8 mouse cellular contexts compared by ENCODE assay signal in the genomic region with DNA sequence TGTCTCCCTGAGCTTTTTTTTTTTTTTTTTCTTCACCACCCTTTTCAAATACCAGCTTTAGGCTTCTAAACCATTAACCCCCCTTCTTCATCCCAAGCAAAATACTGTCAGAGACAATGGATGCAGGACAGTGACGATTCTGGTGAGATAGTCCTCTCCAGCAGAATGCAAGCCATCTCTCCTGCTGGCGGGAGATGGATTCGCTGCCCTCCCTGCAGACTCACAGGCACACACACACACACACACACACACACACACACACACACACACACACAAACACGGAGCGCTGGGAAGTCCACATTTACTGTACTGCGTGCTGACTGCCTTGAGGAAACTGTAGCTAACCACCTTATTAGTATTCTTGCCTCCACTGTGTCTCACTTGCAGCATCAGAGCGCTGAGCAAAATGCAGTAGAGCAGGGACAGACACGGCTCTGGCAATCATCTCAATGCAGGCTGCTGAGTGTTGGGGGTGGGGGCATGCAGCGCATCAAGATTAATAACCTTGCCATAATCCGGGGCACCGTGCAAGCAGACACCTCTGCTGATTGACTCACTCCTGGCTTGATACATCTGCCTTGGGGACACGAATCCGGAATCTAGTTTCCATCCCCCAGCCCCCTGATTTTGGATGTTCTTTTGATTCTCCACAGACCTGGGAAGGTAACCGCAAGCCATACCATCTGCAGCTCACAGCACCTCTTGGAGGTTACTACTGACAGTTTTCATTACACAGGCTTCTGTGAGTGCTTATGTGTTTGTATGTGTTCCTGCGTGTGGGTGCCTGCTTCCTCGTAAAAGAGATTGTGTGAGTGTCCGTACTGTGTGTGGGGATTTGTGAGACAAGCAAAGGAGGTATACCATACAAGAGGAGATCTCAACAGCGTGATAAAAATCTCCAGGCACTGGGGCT. TPM values are rescaled to one million over a fixed set of nuclear protein-coding genes. Genes with fewer than 3 reads are reported as not detected.
A peak's percentile ranks its signal among the peaks of the same experiment; 100 is the strongest.
DNase-seq lines count a peak whose midpoint lies in the region; ATAC-seq and TF ChIP-seq lines count a peak whose summit lies in the region.

A gene (plus strand): TSS at position 783 of the 913 bp plus-strand sequence.

- no peaks in the 10 kb centered on the region for H3K36me3 ChIP-seq in kidney, postnatal 0 days (ENCODE audit: insufficient read depth, low read length)
- H3K36me3 ChIP-seq in embryonic facial prominence, embryonic 11.5 days (replicated peaks; ENCODE audit: control insufficient read depth, insufficient read depth, low read depth, low read length) = no peaks in the 10 kb centered on the region
- no peaks in the 10 kb centered on the region for H3K36me3 ChIP-seq in hindbrain, embryonic 16.5 days (ENCODE audit: control insufficient read depth, insufficient read depth, low read length)
- H3K36me3 ChIP-seq in limb, embryonic 14.5 days (ENCODE audit: control insufficient read depth, insufficient read depth, low read length) = no peaks in the 10 kb centered on the region

- H3K27me3 ChIP-seq in kidney, postnatal 0 days (ENCODE audit: insufficient read depth, low read length) = 0 out of 2 replicates have a peak, but pooled peaks cover 2% of the 10 kb centered on the region
- H3K27me3 ChIP-seq in embryonic facial prominence, embryonic 11.5 days (ENCODE audit: control insufficient read depth, insufficient read depth, low read length) = no peaks in the 10 kb centered on the region
- H3K27me3 ChIP-seq in hindbrain, embryonic 16.5 days (replicated peaks; ENCODE audit: control insufficient read depth, insufficient read depth, low read length) = no peaks in the 10 kb centered on the region
- 0 out of 2 replicates have a peak, but pooled peaks cover 3% of the 10 kb centered on the region for H3K27me3 ChIP-seq in limb, embryonic 14.5 days (ENCODE audit: control insufficient read depth, insufficient read depth, low read length)

- TF ChIP-seq CTCF in kidney, postnatal 0 days (IDR thresholded peaks at IDR 0.05; ENCODE audit: low read depth) = no peak

- H3K4me3 ChIP-seq in kidney, postnatal 0 days (replicated peaks; ENCODE audit: low read depth, low read length) = peak within 1 kb of the TSS; percentile 16; the same call in 1 of the 2 replicates
- H3K4me3 ChIP-seq in embryonic facial prominence, embryonic 11.5 days (ENCODE audit: low read depth, low read length) = peak within 1 kb of the TSS; percentile 24
- H3K4me3 ChIP-seq in hindbrain, embryonic 16.5 days (ENCODE audit: low read length) = peak within 1 kb of the TSS; percentile 44
- H3K4me3 ChIP-seq in limb, embryonic 14.5 days (replicated peaks; ENCODE audit: low read length) = peak within 1 kb of the TSS; percentile 19

- no peak for DNase-seq in kidney, postnatal 0 days (ENCODE audit: low spot score)
- no peak for DNase-seq in kidney, postnatal 10 days
- DNase-seq in embryonic facial prominence, embryonic 11.5 days (ENCODE audit: low spot score) = peak; percentile 25
- DNase-seq in limb, embryonic 14.5 days (ENCODE audit: low spot score) = no peak
- DNase-seq in right cerebral cortex, postnatal 25 days = peak; percentile 58
- no peak for DNase-seq in spleen, postnatal 36 days (ENCODE audit: low spot score in 2 of 2)
- no peak for DNase-seq in kidney, adult 11 months

- H3K27ac ChIP-seq in kidney, postnatal 0 days = no peak within 1 kb of the TSS
- no peak within 1 kb of the TSS for H3K27ac ChIP-seq in embryonic facial prominence, embryonic 11.5 days (replicated peaks; ENCODE audit: low read depth, low read length)
- peak within 1 kb of the TSS; percentile 79 for H3K27ac ChIP-seq in hindbrain, embryonic 16.5 days (ENCODE audit: low read depth, low read length)
- H3K27ac ChIP-seq in limb, embryonic 14.5 days (replicated peaks; ENCODE audit: low read depth, low read length) = no peak within 1 kb of the TSS

- TF ChIP-seq POLR2A in limb, embryonic 14.5 days (IDR thresholded peaks at IDR 0.05; ENCODE audit: borderline replicate concordance, extremely low read depth, insufficient read depth, insufficient read length) = no peak

- H3K4me2 ChIP-seq in kidney, postnatal 0 days (ENCODE audit: low read length) = peak within 1 kb of the TSS; percentile 39
- peak within 1 kb of the TSS; percentile 43 for H3K4me2 ChIP-seq in embryonic facial prominence, embryonic 11.5 days (ENCODE audit: low read depth, low read length)
- peak within 1 kb of the TSS; percentile 66 for H3K4me2 ChIP-seq in hindbrain, embryonic 16.5 days (ENCODE audit: low read length)
- H3K4me2 ChIP-seq in limb, embryonic 14.5 days (replicated peaks; ENCODE audit: low read depth, low read length, severe bottlenecking) = peak within 1 kb of the TSS; percentile 46

- ATAC-seq in kidney, postnatal 0 days (replicated peaks; ENCODE audit: low FRiP score, low read depth) = no peak
- ATAC-seq in embryonic facial prominence, embryonic 11.5 days (replicated peaks; ENCODE audit: insufficient number of reproducible peaks, low FRiP score, low TSS enrichment, low read depth) = peak; percentile 67
- peak; percentile 92 for ATAC-seq in hindbrain, embryonic 16.5 days
- no peak for ATAC-seq in limb, embryonic 14.5 days (ENCODE audit: low FRiP score, low read depth)

- H3K4me1 ChIP-seq in kidney, postnatal 0 days (replicated peaks; ENCODE audit: insufficient read depth, low read length) = no peaks in the 10 kb centered on the region
- H3K4me1 ChIP-seq in embryonic facial prominence, embryonic 11.5 days (ENCODE audit: control insufficient read depth, insufficient read depth, low read length) = no peaks in the 10 kb centered on the region
- H3K4me1 ChIP-seq in hindbrain, embryonic 16.5 days (ENCODE audit: control insufficient read depth, insufficient read depth, low read depth, low read length) = no peaks in the 10 kb centered on the region; the same call in none of the 2 replicates
- peaks cover 4% of the 10 kb centered on the region; the same call in 1 of the 2 replicates for H3K4me1 ChIP-seq in limb, embryonic 14.5 days (ENCODE audit: control insufficient read depth, insufficient read depth, low read length)

- peak within 1 kb of the TSS; percentile 1; the same call in 1 of the 2 replicates for H3K9ac ChIP-seq in kidney, postnatal 0 days (ENCODE audit: low read depth, low read length)
- H3K9ac ChIP-seq in embryonic facial prominence, embryonic 11.5 days (replicated peaks; ENCODE audit: low read length) = no peak within 1 kb of the TSS; the same call in 1 of the 2 replicates
- H3K9ac ChIP-seq in hindbrain, embryonic 16.5 days (ENCODE audit: low read depth, low read length) = peak within 1 kb of the TSS; percentile 57
- peak within 1 kb of the TSS; percentile 50; the same call in 1 of the 2 replicates for H3K9ac ChIP-seq in limb, embryonic 14.5 days (ENCODE audit: low read depth, low read length, severe bottlenecking)

- 5% methylated on average over 18 of the region's 18 CpGs for WGBS in kidney, postnatal 0 days
- WGBS in embryonic facial prominence, embryonic 11.5 days = 9% methylated on average over 18 of the region's 18 CpGs
- 4% methylated on average over 18 of the region's 18 CpGs for WGBS in hindbrain, embryonic 16.5 days
- 7% methylated on average over 18 of the region's 18 CpGs for WGBS in limb, embryonic 14.5 days

- no peaks in the 10 kb centered on the region for H3K9me3 ChIP-seq in kidney, postnatal 0 days (replicated peaks; ENCODE audit: low read length)
- H3K9me3 ChIP-seq in embryonic facial prominence, embryonic 11.5 days (replicated peaks; ENCODE audit: control insufficient read depth, low read length) = no peaks in the 10 kb centered on the region
- H3K9me3 ChIP-seq in hindbrain, embryonic 16.5 days (ENCODE audit: control insufficient read depth, low read length) = no peaks in the 10 kb centered on the region
- H3K9me3 ChIP-seq in limb, embryonic 14.5 days (ENCODE audit: control insufficient read depth, low read length) = no peaks in the 10 kb centered on the region

RNA-seq across cellular contexts. Expression of the gene that starts here (rescaled TPM):
- 1.0 and 1.2 TPM in 2 replicates for polyA plus RNA-seq in kidney, postnatal 0 days (2015; fragmentation: Nextera tagmentation; extraction: Ambion mirVana)
- 1.4 and 2.2 TPM in 2 replicates for polyA plus RNA-seq in embryonic facial prominence, embryonic 11.5 days (2014; fragmentation: Nextera tagmentation; extraction: Ambion mirVana)
- polyA plus RNA-seq in hindbrain, embryonic 16.5 days (2015; fragmentation: Nextera tagmentation; extraction: Ambion mirVana) = 41.0 and 42.5 TPM in 2 replicates
- 2.0 and 2.7 TPM in 2 replicates for polyA plus RNA-seq in limb, embryonic 14.5 days (2012; rRNA removed)
- 3.2 and 4.2 TPM in 2 replicates for polyA plus RNA-seq in limb, embryonic 14.5 days (2014; fragmentation: Nextera tagmentation; extraction: Ambion mirVana)

Comparison
In these comparisons a context has a peak if more than half of its experiments do, and no peak if none do; other contexts are left out.
1. ATAC-seq: peak in embryonic facial prominence, embryonic 11.5 days (single experiment) and hindbrain, embryonic 16.5 days (single experiment); none in kidney, postnatal 0 days (single experiment) and limb, embryonic 14.5 days (single experiment).
2. DNase-seq: peak in embryonic facial prominence, embryonic 11.5 days (single experiment) and right cerebral cortex, postnatal 25 days (single experiment); none in kidney, postnatal 0 days (single experiment), kidney, postnatal 10 days (single experiment), limb, embryonic 14.5 days (single experiment), spleen, postnatal 36 days (0 of 2) and kidney, adult 11 months (single experiment).
3. Peak in every context shown above with its lines, with median percentiles within 50 percentile points of each other: H3K4me2 ChIP-seq and H3K4me3 ChIP-seq.